Mouse (Mus musculus): Measurements from ENCODE around the gene Tmtc1.

Tmtc1 gene

GRCm38 (mm10) chr6:148366629-148367028 is 77.6 kb downstream of the Tmtc1 start:
- no peak for DNase-seq

- DNase-seq, result no peak
These were observed 81.0 kb downstream of the Tmtc1 start for GRCm38 (mm10) chr6:148363162-148363561.

GRCm38 (mm10) chr6:148362475-148362874 is 81.7 kb downstream of the Tmtc1 start:
- no peak for DNase-seq

GRCm38 (mm10) chr6:148359348-148359905 is 84.8 kb downstream of the Tmtc1 start:
- DNase-seq, result no peak

- DNase-seq, result no peak
These were observed 85.5 kb downstream of the Tmtc1 start for GRCm38 (mm10) chr6:148358580-148359246.

- DNase-seq, result no peak
These were observed 88.0 kb downstream of the Tmtc1 start for GRCm38 (mm10) chr6:148356141-148356540.

GRCm38 (mm10) chr6:148354509-148355474 is 89.4 kb downstream of the Tmtc1 start:
- DNase-seq, result peak; percentile 78

GRCm38 (mm10) chr6:148354151-148354508 is 90.1 kb downstream of the Tmtc1 start:
- DNase-seq, result no peak

GRCm38 (mm10) chr6:148345001-148345400 is 99.2 kb downstream of the Tmtc1 start:
- no peak for DNase-seq

GRCm38 (mm10) chr6:148342191-148342590 is 102.0 kb downstream of the Tmtc1 start:
- no peak for DNase-seq

- no peak for DNase-seq
These were observed 102.4 kb downstream of the Tmtc1 start for GRCm38 (mm10) chr6:148341765-148342164.

- DNase-seq, result no peak
These were observed 105.7 kb downstream of the Tmtc1 start for GRCm38 (mm10) chr6:148338326-148338957.

- DNase-seq, result no peak
These were observed 107.8 kb downstream of the Tmtc1 start for GRCm38 (mm10) chr6:148336290-148336955.

- DNase-seq, result no peak
These were observed 112.3 kb downstream of the Tmtc1 start for GRCm38 (mm10) chr6:148331916-148332315.

- no peak for DNase-seq
These were observed 114.2 kb downstream of the Tmtc1 start for GRCm38 (mm10) chr6:148329976-148330375.

GRCm38 (mm10) chr6:148328928-148329327 is 115.3 kb downstream of the Tmtc1 start:
- no peak for DNase-seq

GRCm38 (mm10) chr6:148328130-148328529 is 116.1 kb downstream of the Tmtc1 start:
- DNase-seq, result no peak

GRCm38 (mm10) chr6:148318736-148319135 is 125.5 kb downstream of the Tmtc1 start:
- no peak for DNase-seq

- DNase-seq, result no peak
These were observed 128.6 kb downstream of the Tmtc1 start for GRCm38 (mm10) chr6:148315571-148316080.

- DNase-seq, result no peak
These were observed 129.1 kb downstream of the Tmtc1 start for GRCm38 (mm10) chr6:148315106-148315505.

GRCm38 (mm10) chr6:148310981-148311380 is 133.2 kb downstream of the Tmtc1 start:
- no peak for DNase-seq

- DNase-seq, result no peak
These were observed 138.4 kb downstream of the Tmtc1 start for GRCm38 (mm10) chr6:148305821-148306220.
